Mouse (Mus musculus): Measurements from ENCODE around the gene Esr1.
"Not testable (repeated sequence)": the region's sequence is repeated elsewhere in the genome, so short reads cannot be mapped to it uniquely, and the experiment has no call there.

Esr1 gene

GRCm38 (mm10) chr10:4620596-4621504 lies 9.5 kb downstream of the Esr1 start:
- DNase-seq (ENCODE audit: low spot score in 2 of 2) = no peak

GRCm38 (mm10) chr10:4621505-4621815 lies 10.1 kb downstream of the Esr1 start:
- DNase-seq (ENCODE audit: low spot score in 2 of 2) = no peak

- DNase-seq (ENCODE audit: low spot score in 2 of 2) = no peak
Observed at GRCm38 (mm10) chr10:4623319-4623718, 11.9 kb downstream of the Esr1 start.

GRCm38 (mm10) chr10:4624581-4624980 lies 13.2 kb downstream of the Esr1 start:
- DNase-seq (ENCODE audit: low spot score in 2 of 2) = no peak

GRCm38 (mm10) chr10:4625300-4625699 lies 13.9 kb downstream of the Esr1 start:
- no peak for DNase-seq (ENCODE audit: low spot score in 2 of 2)

- DNase-seq (ENCODE audit: low spot score in 2 of 2) = no peak
Observed at GRCm38 (mm10) chr10:4626432-4626831, 15.0 kb downstream of the Esr1 start.

GRCm38 (mm10) chr10:4626996-4627395 lies 15.6 kb downstream of the Esr1 start:
- DNase-seq (ENCODE audit: low spot score in 2 of 2) = no peak

GRCm38 (mm10) chr10:4627415-4627814 lies 16.0 kb downstream of the Esr1 start:
- DNase-seq (ENCODE audit: low spot score in 2 of 2) = no peak

GRCm38 (mm10) chr10:4629314-4629713 lies 17.9 kb downstream of the Esr1 start:
- DNase-seq (ENCODE audit: low spot score in 2 of 2) = no peak

- no peak for DNase-seq (ENCODE audit: low spot score in 2 of 2)
Observed at GRCm38 (mm10) chr10:4632211-4632704, 20.9 kb downstream of the Esr1 start.

- no peak for DNase-seq (ENCODE audit: low spot score in 2 of 2)
Observed at GRCm38 (mm10) chr10:4633287-4634030, 22.1 kb downstream of the Esr1 start.

GRCm38 (mm10) chr10:4635740-4636139 lies 24.3 kb downstream of the Esr1 start:
- no peak for DNase-seq (ENCODE audit: low spot score in 2 of 2)

GRCm38 (mm10) chr10:4646074-4646473 lies 34.7 kb downstream of the Esr1 start:
- no peak for DNase-seq (ENCODE audit: low spot score in 2 of 2)

GRCm38 (mm10) chr10:4646851-4647250 lies 35.5 kb downstream of the Esr1 start:
- DNase-seq (ENCODE audit: low spot score in 2 of 2) = no peak

GRCm38 (mm10) chr10:4665380-4665779 lies 54.0 kb downstream of the Esr1 start:
- DNase-seq (ENCODE audit: low spot score in 2 of 2) = no peak

- DNase-seq (ENCODE audit: low spot score in 2 of 2) = no peak
Observed at GRCm38 (mm10) chr10:4667006-4667405, 55.6 kb downstream of the Esr1 start.

- no peak for DNase-seq (ENCODE audit: low spot score in 2 of 2)
Observed at GRCm38 (mm10) chr10:4670053-4670452, 58.7 kb downstream of the Esr1 start.

GRCm38 (mm10) chr10:4671876-4672275 lies 60.5 kb downstream of the Esr1 start:
- DNase-seq (ENCODE audit: low spot score in 2 of 2) = no peak

GRCm38 (mm10) chr10:4673311-4673816 lies 62.0 kb downstream of the Esr1 start:
- DNase-seq (ENCODE audit: low spot score in 2 of 2) = no peak

GRCm38 (mm10) chr10:4674983-4675592 lies 63.7 kb downstream of the Esr1 start:
- DNase-seq (ENCODE audit: low spot score in 2 of 2) = not testable (repeated sequence)

GRCm38 (mm10) chr10:4683106-4683505 lies 71.7 kb downstream of the Esr1 start:
- DNase-seq (ENCODE audit: low spot score in 2 of 2) = no peak

- no peak for DNase-seq (ENCODE audit: low spot score in 2 of 2)
Observed at GRCm38 (mm10) chr10:4683711-4684265, 72.4 kb downstream of the Esr1 start.
